Mouse (Mus musculus): Measurements from ENCODE around the gene Sgcd. TPM values are rescaled to one million over a fixed set of nuclear protein-coding genes. Genes with fewer than 3 reads are reported as not detected.
"Not testable (repeated sequence)": the region's sequence is repeated elsewhere in the genome, so short reads cannot be mapped to it uniquely, and the experiment has no call there.

Gene Sgcd
- total RNA-seq, 1 experiment from 2014 or later: not detected

GRCm38 (mm10) chr11:47508047-47508446, 480.7 kb downstream of the Sgcd start:
- no peak for ATAC-seq (replicated peaks; ENCODE audit: insufficient number of reproducible peaks, low FRiP score, low TSS enrichment, poor library complexity, severe bottlenecking)

DNA sequence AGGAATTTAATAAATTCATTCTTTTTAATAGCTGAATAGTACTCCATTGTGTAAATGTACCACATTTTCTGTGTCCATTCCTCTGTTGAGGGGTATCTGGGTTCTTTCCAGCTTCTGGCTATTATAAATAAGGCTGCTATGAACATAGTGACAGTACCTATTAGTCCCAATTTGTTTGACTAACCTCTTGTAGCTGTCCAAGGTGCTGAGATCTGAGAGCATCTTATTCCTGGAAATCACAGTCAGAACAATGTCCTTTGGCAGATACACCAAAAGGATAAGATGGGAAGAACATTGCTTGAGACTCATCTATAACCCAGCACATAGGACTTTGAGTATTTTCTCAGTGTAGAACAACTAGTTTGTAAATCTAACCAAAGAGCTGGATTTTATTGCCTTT, 485.5 kb downstream of the Sgcd start:
- not testable (repeated sequence) for ATAC-seq (replicated peaks; ENCODE audit: insufficient number of reproducible peaks, low FRiP score, low TSS enrichment, poor library complexity, severe bottlenecking)

- ATAC-seq (replicated peaks; ENCODE audit: insufficient number of reproducible peaks, low FRiP score, low TSS enrichment, poor library complexity, severe bottlenecking): no peak
Observed at GRCm38 (mm10) chr11:47473493-47474230, 515.1 kb downstream of the Sgcd start.

DNA sequence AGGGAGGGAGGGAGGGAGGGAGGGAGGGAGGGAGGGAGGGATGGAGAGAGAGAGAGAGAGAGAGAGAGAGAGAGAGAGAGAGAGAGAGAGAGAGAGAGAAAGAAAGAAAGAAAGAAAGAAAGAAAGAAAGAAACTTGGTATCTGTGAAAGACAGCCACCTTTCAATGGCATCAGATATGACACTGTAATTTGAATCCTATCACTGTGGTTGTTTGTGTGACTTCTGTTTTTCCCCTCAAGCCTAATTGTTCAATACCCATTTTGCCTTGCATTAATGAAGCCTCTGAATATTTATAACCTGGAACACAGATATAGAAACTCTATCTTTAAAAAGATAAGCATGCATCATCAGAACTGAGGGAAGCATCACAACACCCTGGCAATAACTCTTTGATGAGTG, 528.1 kb downstream of the Sgcd start:
- ATAC-seq (replicated peaks; ENCODE audit: insufficient number of reproducible peaks, low FRiP score, low TSS enrichment, poor library complexity, severe bottlenecking): not testable (repeated sequence)

DNA sequence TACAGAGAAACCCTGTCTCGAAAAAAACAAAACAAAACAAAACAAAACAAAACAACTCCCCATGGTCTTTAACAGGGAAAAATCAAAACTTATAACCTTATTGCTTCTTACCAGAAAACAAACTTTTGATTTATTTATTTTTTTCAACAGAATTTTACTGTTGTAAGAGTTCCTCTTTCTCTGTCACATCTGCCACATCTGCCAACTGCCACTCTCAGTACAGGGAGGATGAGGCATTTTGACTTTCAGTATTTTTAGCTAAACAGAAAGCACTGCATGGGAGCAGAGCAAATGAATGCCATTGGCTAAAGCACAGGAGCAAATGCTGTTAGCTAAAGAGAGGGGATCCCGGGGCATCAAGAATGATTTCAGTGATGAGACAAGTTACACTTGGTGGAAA, 528.6 kb downstream of the Sgcd start:
- no peak for ATAC-seq (replicated peaks; ENCODE audit: insufficient number of reproducible peaks, low FRiP score, low TSS enrichment, poor library complexity, severe bottlenecking)

DNA sequence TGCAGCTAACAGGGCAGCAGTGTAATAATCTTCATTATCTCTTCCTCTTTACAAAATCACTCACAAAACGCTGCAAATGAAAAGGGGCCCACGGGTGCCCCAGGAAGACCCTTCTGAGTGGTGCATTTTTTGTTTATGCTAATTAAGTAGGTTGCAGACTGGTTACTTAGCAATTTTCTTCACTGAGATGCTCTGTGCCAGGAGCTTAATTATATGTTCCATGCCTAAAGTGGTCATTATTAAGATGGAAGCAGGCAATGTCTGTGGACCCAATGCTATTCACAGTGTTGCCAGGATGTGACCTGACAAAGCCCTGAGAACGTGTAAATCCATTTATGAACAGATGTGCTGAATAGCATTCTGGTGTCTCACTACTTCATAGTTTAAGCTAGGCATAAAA, 529.6 kb downstream of the Sgcd start:
- ATAC-seq (replicated peaks; ENCODE audit: insufficient number of reproducible peaks, low FRiP score, low TSS enrichment, poor library complexity, severe bottlenecking): no peak

- ATAC-seq (replicated peaks; ENCODE audit: insufficient number of reproducible peaks, low FRiP score, low TSS enrichment, poor library complexity, severe bottlenecking): no peak
Observed at GRCm38 (mm10) chr11:47447790-47448189, 541.0 kb downstream of the Sgcd start.

DNA sequence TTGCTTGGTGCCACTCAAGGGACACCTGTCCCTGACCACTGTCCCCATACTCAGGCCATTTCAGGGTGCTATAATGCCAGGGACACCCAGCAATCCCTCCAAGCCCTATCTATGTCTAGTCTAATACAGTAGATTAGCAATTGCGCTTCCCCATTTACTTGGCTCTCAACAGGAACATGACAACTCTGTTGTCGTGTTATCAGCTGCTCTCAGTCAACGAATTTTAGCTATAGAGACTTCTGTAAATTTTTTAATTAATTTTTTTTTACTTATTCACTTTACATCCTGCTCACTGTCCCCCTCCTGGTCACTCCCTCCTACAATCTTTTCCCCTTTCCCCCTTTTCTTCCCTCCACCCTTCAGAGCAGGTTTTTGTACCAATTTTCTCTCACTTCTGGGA, 542.4 kb downstream of the Sgcd start:
- no peak for ATAC-seq (replicated peaks; ENCODE audit: insufficient number of reproducible peaks, low FRiP score, low TSS enrichment, poor library complexity, severe bottlenecking)

- no peak for ATAC-seq (replicated peaks; ENCODE audit: insufficient number of reproducible peaks, low FRiP score, low TSS enrichment, poor library complexity, severe bottlenecking)
Observed at GRCm38 (mm10) chr11:47445683-47446082, 543.1 kb downstream of the Sgcd start.

GRCm38 (mm10) chr11:47442266-47442665, 546.5 kb downstream of the Sgcd start:
- ATAC-seq (replicated peaks; ENCODE audit: insufficient number of reproducible peaks, low FRiP score, low TSS enrichment, poor library complexity, severe bottlenecking): no peak

- no peak for ATAC-seq (replicated peaks; ENCODE audit: insufficient number of reproducible peaks, low FRiP score, low TSS enrichment, poor library complexity, severe bottlenecking)
Observed at GRCm38 (mm10) chr11:47399607-47400006, 589.2 kb downstream of the Sgcd start.

GRCm38 (mm10) chr11:47390798-47391197, 598.0 kb downstream of the Sgcd start:
- ATAC-seq (replicated peaks; ENCODE audit: insufficient number of reproducible peaks, low FRiP score, low TSS enrichment, poor library complexity, severe bottlenecking): not testable (repeated sequence)

DNA sequence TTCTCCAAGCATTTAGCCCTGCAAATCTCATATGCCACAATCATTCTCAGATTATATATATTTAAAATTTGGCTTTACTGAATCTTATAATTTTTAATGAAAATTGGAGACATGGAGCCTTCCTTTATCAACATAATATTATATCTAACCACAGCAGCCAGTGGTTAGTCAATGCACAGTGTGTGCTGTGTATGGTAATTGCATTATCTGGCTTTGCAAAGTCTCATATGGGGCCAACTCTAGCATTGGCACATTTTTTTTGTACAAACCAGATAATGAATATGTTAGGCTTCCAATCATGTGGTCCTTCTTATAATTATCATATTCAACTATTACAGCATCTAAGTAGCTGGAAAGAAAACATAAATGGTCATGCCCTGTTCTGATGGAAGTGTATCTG, 599.4 kb downstream of the Sgcd start:
- ATAC-seq (replicated peaks; ENCODE audit: insufficient number of reproducible peaks, low FRiP score, low TSS enrichment, poor library complexity, severe bottlenecking): no peak

GRCm38 (mm10) chr11:47387726-47388125, 601.0 kb downstream of the Sgcd start:
- no peak for ATAC-seq (replicated peaks; ENCODE audit: insufficient number of reproducible peaks, low FRiP score, low TSS enrichment, poor library complexity, severe bottlenecking)

GRCm38 (mm10) chr11:47386136-47386535, 602.6 kb downstream of the Sgcd start:
- no peak for ATAC-seq (replicated peaks; ENCODE audit: insufficient number of reproducible peaks, low FRiP score, low TSS enrichment, poor library complexity, severe bottlenecking)

GRCm38 (mm10) chr11:47379630-47379958, 609.2 kb downstream of the Sgcd start:
- ATAC-seq (replicated peaks; ENCODE audit: insufficient number of reproducible peaks, low FRiP score, low TSS enrichment, poor library complexity, severe bottlenecking): no peak

GRCm38 (mm10) chr11:47378843-47379629, 609.7 kb downstream of the Sgcd start:
- ATAC-seq (replicated peaks; ENCODE audit: insufficient number of reproducible peaks, low FRiP score, low TSS enrichment, poor library complexity, severe bottlenecking): no peak

DNA sequence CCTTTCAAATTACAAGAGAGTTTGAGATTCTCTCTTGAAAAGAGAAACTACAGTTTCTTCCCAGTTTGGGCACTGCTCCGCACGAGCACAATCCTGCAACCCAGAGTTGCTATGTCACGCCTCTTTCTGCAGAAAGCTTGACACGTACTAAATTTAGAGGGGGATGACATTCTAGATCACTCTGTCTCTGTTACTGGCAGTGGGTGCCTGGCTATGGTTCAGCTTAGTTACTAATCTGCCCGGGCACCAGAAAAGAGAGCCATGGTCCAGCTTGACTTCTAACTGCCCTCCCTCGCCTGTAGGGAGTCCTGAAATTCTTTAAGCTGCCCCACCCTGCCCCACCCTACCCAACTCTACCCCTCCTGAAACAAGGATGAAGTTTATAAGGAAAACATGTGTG, 611.3 kb downstream of the Sgcd start:
- ATAC-seq (replicated peaks; ENCODE audit: insufficient number of reproducible peaks, low FRiP score, low TSS enrichment, poor library complexity, severe bottlenecking): no peak

DNA sequence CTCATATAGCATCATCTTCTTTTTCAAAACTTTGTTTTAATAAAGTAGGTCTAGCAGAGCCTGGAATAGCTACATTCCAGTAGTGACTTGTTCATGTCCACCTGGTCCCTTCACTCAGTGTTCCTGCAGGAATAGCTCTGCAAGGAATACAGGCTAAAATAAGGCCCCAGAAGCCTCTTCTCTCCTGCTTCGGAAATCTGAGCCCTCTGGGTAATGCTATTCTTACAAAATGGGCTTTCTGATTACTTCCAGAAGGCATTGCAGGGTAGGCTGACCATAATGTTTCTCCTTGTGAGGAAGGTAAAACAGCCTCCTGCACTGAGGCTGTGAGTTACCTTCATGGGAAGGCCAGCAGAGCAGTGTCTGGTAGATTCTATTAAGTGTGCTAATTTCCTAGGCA, 611.9 kb downstream of the Sgcd start:
- ATAC-seq (replicated peaks; ENCODE audit: insufficient number of reproducible peaks, low FRiP score, low TSS enrichment, poor library complexity, severe bottlenecking): no peak

DNA sequence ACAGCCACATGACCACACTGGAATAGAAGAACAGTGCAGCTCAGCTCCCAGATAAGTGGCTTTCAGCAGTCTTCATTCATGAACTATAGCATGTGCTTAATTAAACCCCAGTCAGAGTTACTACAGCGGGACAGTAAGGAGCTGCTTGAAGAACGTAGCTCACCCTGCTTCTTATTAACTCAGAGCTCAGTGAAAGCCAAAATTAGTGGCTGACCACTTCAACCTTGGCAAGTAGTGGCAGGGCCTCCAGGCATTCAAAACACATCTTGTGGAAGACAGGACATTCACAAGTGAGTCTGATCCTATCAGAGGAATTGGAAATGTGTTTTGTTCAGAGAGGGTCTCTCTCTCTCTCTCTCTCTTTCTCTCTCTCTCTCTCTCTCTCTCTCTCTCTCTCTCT, 617.2 kb downstream of the Sgcd start:
- ATAC-seq (replicated peaks; ENCODE audit: insufficient number of reproducible peaks, low FRiP score, low TSS enrichment, poor library complexity, severe bottlenecking): no peak

Measured in monocyte, adult 5-6 weeks (primary cell).